Mouse (Mus musculus): ENCODE results near the gene Arhgdia. TPM values are rescaled to one million over a fixed set of nuclear protein-coding genes. Genes with fewer than 3 reads are reported as not detected.

Arhgdia gene
- polyA plus RNA-seq, 1 experiment from 2014 or later: 555 TPM

DNA sequence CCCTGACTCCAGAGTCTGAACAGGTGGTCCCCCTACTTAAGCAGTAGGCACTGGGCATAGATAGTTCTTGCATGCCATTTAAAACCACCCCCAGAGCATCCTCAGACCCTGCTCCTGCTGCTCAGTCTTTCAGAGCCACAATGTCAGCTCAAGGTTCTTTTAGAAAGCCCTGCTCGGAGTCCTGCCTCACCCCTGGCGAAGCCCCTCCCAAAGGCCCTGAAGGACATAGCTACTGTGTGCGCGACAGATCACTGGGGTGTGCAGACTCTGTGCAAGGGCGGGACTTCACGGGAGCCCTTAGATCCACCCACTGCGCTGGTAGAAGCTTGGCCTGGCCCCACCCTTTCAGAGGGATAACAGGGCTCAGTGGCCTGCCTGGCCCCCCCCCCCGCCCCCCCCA, 27.8 kb upstream of the Arhgdia start:
- no peak for ATAC-seq (ENCODE audit: low FRiP score, low read depth)
- peak overlapping the region; percentile 67; the same call in 1 of the 2 replicates for H3K4me2 ChIP-seq (replicated peaks)

DNA sequence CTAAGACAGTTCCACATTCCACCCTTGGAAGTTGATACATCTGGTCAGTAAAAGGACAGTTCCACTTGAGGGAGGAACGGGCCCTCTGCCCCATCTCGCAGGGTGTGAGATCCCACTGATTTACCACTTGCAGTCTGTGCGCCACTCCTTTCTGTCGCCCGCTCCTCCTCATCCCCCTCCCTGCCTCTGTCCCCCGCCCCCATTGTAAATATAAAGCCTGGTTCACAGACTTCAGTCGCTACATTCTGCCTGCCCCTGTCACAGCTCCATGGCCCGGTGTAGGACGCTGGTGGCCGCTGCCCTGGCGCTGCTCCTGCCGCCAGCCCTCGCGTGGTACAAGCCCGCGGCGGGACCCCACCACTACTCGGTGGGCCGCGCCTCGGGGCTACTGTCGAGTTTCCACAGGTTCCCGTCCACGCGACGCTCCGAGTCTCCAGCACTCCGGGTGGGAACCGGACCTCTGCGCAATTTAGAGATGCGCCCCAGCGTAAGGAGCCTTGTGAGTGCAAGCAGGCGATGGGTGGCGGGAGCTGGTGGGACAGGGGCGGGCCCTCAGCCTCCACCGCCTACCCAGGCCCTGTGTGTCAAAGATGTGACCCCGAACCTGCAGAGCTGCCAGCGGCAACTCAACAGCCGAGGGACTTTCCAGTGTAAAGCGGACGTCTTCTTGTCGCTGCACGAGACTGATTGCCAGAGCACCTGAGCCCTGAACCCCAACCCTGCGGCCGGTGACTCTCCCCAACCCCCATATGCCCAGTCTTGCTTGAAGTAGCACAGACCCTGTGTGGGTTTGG, 27.0 kb upstream of the Arhgdia start, which contains the start of gene Npb:
Npb (plus strand) TSS at position 237 of the 794 bp plus-strand sequence.
- H3K27me3 ChIP-seq: peaks cover 25% of the 10 kb centered on the region
- peaks cover 20% of the 10 kb centered on the region for H3K4me1 ChIP-seq
- H3K4me3 ChIP-seq: peak within 1 kb of the TSS; percentile 40
- H3K27ac ChIP-seq: no peak within 1 kb of the TSS; the same call in 1 of the 2 replicates
- WGBS: 4% methylated on average over 45 of the region's 45 CpGs
- peaks cover 79% of the 10 kb centered on the region for H3K36me3 ChIP-seq
- H3K9ac ChIP-seq: peak within 1 kb of the TSS; percentile 63
- no peak for ATAC-seq (ENCODE audit: low FRiP score, low read depth)
- no peaks in the 10 kb centered on the region for H3K9me3 ChIP-seq
- peak within 1 kb of the TSS; percentile 67 for H3K4me2 ChIP-seq (replicated peaks)

More for the DNA sequence above, 27.8 kb upstream of the Arhgdia start:
- Histone ChIP-seq H3K36me3 (peaks cover 79% of the 10 kb centered on the region), H3K27me3 (peaks cover 25% of the 10 kb centered on the region), H3K27ac (no peak overlapping the region), H3K9ac (peak overlapping the region; percentile 63; the same call in 1 of the 2 replicates), H3K4me1 (peaks cover 20% of the 10 kb centered on the region), H3K4me3 (no peak overlapping the region), H3K9me3 (no peaks in the 10 kb centered on the region)
- WGBS: 47% methylated on average over 7 of the region's 8 CpGs

DNA sequence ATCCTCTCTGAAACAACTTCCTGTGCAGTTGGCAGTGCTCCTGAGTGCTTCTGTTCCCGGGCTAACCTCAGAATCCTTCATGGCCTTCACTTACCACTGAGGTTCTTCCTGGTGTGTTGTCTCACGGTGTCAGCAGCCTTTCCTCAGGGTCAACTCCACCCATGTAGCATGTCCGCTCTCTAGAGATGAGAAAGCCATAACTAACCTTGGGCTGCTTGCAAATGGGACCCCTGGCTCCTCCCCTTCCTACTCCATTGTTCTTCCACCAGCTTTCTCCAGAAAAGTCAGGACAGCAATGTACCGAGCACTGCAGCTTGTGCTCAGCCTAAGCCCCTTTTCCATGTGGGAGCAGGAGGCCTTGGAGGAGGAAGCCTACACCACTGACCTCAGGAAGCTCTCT, 25.3 kb upstream of the Arhgdia start:
- H3K27ac ChIP-seq: no peak overlapping the region; the same call in 1 of the 2 replicates
- no peaks in the 10 kb centered on the region for H3K9me3 ChIP-seq
- no peak overlapping the region for H3K4me2 ChIP-seq (replicated peaks)
- no peak overlapping the region for H3K9ac ChIP-seq
- H3K4me1 ChIP-seq: peaks cover 20% of the 10 kb centered on the region
- WGBS: 83% methylated on average over 4 of the region's 4 CpGs
- ATAC-seq (ENCODE audit: low FRiP score, low read depth): no peak
- H3K4me3 ChIP-seq: no peak overlapping the region
- peaks cover 25% of the 10 kb centered on the region for H3K27me3 ChIP-seq
- H3K36me3 ChIP-seq: peaks cover 79% of the 10 kb centered on the region

DNA sequence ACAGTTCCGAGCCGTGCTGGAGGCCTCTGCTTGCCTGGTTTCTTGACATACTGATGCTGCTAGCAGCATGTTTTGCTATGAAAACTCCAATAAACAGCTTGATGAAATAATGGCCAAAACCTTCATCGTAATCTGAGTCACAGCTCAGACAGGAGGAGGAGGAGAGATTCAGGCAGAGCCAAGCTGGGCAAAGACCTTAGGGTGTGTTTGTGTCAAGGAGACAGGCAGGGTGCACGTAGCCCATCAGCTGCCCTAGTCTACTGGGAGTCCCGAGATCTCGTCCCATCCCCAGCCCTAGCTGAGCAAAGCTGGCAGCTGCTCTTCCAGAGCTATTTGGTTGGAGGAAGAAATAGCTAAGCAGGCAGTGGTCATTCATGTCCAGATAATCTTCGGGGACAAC, 24.2 kb upstream of the Arhgdia start:
- H3K9me3 ChIP-seq: no peaks in the 10 kb centered on the region
- H3K36me3 ChIP-seq: peaks cover 78% of the 10 kb centered on the region
- 88% methylated on average over 7 of the region's 7 CpGs for WGBS
- no peak for ATAC-seq (ENCODE audit: low FRiP score, low read depth)
- no peak overlapping the region for H3K4me2 ChIP-seq (replicated peaks)
- no peak overlapping the region for H3K9ac ChIP-seq
- no peak overlapping the region for H3K4me3 ChIP-seq
- peaks cover 20% of the 10 kb centered on the region for H3K4me1 ChIP-seq
- no peak overlapping the region for H3K27ac ChIP-seq
- peaks cover 25% of the 10 kb centered on the region for H3K27me3 ChIP-seq

DNA sequence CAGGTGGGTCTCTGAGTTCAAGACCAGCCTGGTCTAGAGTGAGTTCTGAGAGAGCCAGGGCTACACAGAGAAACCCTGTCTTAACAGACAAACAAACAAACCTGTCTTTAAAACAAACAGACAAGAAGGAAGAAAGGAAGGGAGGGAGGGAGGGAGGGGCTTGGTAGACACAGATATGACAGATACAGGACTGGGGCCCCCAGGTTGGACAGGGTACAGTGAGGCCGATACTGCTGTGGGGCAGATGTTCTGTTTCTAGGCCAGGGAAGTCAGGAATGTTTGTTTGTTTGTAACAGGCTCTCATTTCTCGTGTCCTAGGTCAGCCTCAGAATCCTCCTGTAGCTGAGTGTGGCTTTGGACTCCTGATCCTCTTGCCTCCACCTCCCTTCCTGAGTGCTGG, 22.1 kb upstream of the Arhgdia start:
- no peak for ATAC-seq (ENCODE audit: low FRiP score, low read depth)
- Histone ChIP-seq H3K36me3 (peaks cover 74% of the 10 kb centered on the region), H3K27me3 (peaks cover 12% of the 10 kb centered on the region), H3K9me3 (no peaks in the 10 kb centered on the region), H3K27ac (no peak overlapping the region), H3K9ac (no peak overlapping the region), H3K4me2 (replicated peaks) (no peak overlapping the region), H3K4me3 (no peak overlapping the region), H3K4me1 (peaks cover 26% of the 10 kb centered on the region)
- WGBS: 84% methylated on average over 2 of the region's 2 CpGs

DNA sequence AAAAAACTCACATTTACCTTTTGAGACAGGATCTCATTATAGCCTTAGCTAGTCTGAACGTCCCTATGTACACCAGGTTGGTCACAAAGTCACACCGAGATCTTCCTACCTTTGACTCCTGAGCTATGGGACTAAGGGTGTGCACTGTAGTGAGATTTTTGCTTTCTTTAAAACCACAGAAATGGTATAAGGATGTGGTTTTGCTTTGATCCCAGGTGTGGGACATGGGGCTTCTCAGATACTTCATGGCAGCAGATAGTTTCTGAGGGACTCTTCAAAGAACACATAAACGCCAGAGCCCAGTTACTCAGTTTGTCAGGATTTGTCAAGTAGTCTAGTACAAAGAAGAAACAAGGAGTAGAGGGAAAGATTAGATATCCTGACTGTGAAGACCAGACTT, 19.3 kb upstream of the Arhgdia start:
- Histone ChIP-seq H3K27me3 (no peaks in the 10 kb centered on the region), H3K9me3 (no peaks in the 10 kb centered on the region), H3K4me3 (no peak overlapping the region), H3K9ac (no peak overlapping the region), H3K4me2 (replicated peaks) (no peak overlapping the region), H3K36me3 (peaks cover 71% of the 10 kb centered on the region), H3K27ac (no peak overlapping the region), H3K4me1 (peaks cover 28% of the 10 kb centered on the region)
- 94% methylated on average over 3 of the region's 3 CpGs for WGBS
- no peak for ATAC-seq (ENCODE audit: low FRiP score, low read depth)

DNA sequence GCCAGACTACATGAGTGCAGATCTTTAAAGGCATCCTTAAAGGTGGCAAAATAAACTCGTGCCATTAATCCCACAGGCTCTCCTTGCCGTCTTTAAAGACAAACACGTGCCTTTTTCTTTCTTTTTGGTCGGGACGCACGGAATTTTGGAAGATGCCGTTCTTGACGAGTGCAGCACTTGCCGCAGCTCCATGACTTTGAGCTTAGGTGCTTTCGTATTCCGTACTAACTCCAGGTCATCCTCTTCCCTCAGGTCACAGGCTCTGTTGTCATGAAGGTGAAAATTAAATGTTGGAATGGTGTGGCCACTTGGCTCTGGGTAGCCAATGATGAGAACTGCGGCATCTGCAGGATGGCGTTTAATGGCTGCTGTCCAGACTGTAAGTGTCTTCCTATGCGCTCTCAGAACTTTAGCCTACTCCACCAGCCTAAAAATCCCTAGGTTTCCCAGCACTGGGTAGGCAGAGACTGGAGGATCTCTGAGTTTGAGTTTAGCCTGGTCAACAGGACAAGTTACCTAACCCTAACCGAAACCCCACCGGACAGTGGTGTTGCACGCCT, 17.6 kb upstream of the Arhgdia start:
- Histone ChIP-seq H3K9ac (peak overlapping the region; percentile 76), H3K9me3 (no peaks in the 10 kb centered on the region), H3K4me1 (peaks cover 28% of the 10 kb centered on the region), H3K27me3 (no peaks in the 10 kb centered on the region), H3K4me2 (replicated peaks) (peak overlapping the region; percentile 93), H3K36me3 (peaks cover 70% of the 10 kb centered on the region), H3K27ac (peak overlapping the region; percentile 87; the same call in 1 of the 2 replicates), H3K4me3 (peak overlapping the region; percentile 92)
- 42% methylated on average over 17 of the region's 17 CpGs for WGBS
- no peak for ATAC-seq (ENCODE audit: low FRiP score, low read depth)

DNA sequence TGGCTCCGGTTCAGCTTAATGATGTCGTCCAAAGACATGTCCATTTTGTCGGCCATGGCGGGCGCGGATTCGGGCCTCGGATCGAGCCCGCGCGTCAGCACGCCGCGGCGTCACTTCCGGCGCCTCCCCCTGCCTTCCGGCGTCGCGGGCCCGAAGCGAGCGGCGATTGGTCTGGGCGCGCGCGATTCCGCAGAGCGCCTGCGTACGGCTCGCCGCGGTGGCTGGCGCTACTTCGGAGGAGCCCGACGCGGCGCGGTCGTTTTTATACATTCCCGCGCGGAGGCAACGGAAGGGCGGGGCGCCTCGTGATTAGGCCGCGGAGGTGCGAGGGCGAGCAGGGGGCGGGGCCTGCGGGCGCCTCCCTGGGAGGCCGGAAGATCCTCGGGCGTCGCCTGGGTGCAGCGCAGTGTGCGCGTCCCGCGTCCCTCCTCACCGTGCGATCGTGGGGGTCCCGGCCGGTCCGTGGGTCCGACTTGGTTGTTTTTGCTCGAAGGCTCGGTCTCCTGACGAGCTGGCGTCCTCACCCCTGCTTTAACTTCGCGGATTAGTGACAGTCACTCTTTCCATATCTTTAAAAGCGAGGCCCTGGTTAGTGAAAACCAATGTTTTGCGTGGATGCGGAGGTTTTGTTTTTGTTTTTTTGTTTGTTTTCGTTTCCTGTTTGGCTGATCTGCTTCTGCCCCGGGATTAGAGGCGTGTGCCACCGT, 17.0 kb upstream of the Arhgdia start, which contains the start of the genes Alyref and Anapc11:
Alyref (minus strand) TSS at position 83 of the 707 bp plus-strand sequence.
Anapc11 (plus strand) TSS at position 139 of the 707 bp plus-strand sequence.
- Histone ChIP-seq H3K4me1 (peaks cover 28% of the 10 kb centered on the region), H3K4me2 (replicated peaks) (peak within 1 kb of the TSS; percentile 93), H3K27me3 (no peaks in the 10 kb centered on the region), H3K27ac (peak within 1 kb of the TSS; percentile 93), H3K9me3 (no peaks in the 10 kb centered on the region), H3K36me3 (peaks cover 70% of the 10 kb centered on the region), H3K4me3 (peak within 1 kb of the TSS; percentile 92), H3K9ac (peak within 1 kb of the TSS; percentile 99)
- peak; percentile 98 for ATAC-seq (ENCODE audit: low FRiP score, low read depth)
- WGBS: under 1% methylated on average over 85 of the region's 88 CpGs

DNA sequence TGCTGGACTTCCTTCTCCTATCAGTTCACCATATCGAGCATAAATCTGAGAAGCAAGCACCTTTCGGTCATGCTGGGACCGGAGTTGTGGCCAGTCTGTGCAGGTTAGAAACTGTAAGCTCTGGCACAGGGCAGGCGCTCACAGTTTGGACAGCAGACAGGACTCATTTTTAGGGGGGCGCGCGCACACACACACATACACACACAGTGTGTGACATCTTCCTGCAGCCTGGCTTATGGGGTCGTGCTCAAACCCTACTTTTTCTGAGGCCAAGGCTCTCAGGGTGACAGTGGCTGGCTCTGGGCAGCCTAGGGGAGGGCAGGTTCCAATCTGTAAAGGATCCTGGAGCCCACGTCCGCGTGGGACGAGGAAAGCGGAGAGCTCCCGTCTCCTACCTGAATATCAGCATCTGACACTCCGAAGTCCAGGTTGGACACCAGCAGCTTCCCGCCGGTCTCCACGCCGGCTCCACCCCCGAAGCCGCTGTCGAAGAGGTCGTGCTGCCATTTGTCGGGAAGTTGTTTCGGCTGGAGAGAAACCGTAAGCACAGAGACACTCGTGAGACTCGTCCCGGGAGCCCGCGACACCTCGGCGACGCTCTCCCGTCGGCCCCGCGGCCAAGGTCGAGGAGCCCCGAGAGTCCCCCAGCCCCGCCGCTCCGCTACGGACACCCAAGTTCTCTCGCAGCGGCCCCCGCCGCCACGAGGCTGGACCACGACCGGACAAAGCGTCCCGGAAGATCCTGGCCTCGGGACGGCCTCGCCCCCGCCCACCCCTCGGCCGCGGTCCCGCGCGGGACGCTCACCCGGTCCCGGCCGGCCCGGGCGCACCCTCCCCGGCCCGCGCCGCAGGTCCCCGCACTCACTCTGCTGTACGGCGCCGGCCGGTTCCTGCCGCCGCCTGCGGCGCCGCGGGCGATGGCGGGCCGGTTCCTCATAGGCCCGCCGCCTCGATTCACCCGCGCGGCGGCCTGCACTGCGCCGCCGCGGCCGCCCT, 16.1 kb upstream of the Arhgdia start:
- Histone ChIP-seq H3K27me3 (no peaks in the 10 kb centered on the region), H3K4me2 (replicated peaks) (peak overlapping the region; percentile 93), H3K9me3 (no peaks in the 10 kb centered on the region), H3K9ac (peak overlapping the region; percentile 99), H3K4me3 (peak overlapping the region; percentile 92), H3K27ac (peak overlapping the region; percentile 93), H3K36me3 (peaks cover 70% of the 10 kb centered on the region), H3K4me1 (peaks cover 28% of the 10 kb centered on the region)
- peak; percentile 49 for ATAC-seq (ENCODE audit: low FRiP score, low read depth)
- 4% methylated on average over 90 of the region's 99 CpGs for WGBS

DNA sequence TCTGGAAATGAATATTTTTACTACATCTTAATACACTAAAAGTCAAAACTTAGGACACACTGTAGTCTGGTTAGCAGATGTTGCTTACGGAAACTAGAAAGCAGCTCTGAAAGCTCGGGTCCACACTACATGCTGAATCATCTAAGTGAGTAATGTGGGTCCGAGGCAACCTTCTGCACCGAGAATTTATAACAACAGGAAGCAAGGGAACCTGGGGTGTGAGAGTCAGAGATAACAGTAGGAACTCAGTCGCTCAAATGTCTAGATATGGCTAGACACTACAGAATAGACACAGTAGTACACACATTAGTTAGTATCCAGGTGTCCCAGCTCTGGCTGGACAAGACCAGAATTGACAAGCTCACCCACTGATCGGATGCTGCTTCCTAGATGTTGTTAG, 7.1 kb upstream of the Arhgdia start:
- peaks cover 95% of the 10 kb centered on the region for H3K36me3 ChIP-seq
- WGBS: 95% methylated on average over 6 of the region's 6 CpGs

DNA sequence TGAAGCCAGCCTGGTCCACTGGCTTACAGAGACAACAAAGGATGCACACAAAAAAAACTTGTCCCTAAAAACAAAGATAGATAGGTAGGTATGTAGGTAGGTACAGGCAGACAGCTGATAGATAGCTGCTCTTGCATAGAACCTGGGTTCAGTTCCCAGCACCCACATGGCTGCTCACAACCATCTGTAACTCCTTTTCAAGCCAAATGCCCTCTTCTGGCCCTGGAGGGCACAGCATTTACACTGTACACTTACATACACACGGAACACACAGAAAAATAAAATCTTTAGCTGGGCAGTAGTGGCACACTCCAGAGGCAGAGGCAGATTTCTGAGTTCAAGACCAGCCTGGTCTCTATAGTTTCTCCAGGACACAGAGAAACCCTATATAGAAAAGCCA, 2.5 kb upstream of the Arhgdia start:
- 93% methylated on average over 1 of the region's 1 CpGs for WGBS

More for the DNA sequence above, 7.1 kb upstream of the Arhgdia start:
- H3K4me3 ChIP-seq: no peak overlapping the region
- peaks cover 6% of the 10 kb centered on the region; the same call in 1 of the 2 replicates for H3K9me3 ChIP-seq
- no peak overlapping the region for H3K4me2 ChIP-seq (replicated peaks)
- H3K27ac ChIP-seq: no peak overlapping the region
- no peak overlapping the region for H3K9ac ChIP-seq
- H3K4me1 ChIP-seq: no peaks in the 10 kb centered on the region
- ATAC-seq (ENCODE audit: low FRiP score, low read depth): no peak
- H3K27me3 ChIP-seq: no peaks in the 10 kb centered on the region

More for the DNA sequence above, 2.5 kb upstream of the Arhgdia start:
- Histone ChIP-seq H3K4me3 (no peak overlapping the region), H3K9me3 (peaks cover 6% of the 10 kb centered on the region; the same call in 1 of the 2 replicates), H3K9ac (no peak overlapping the region), H3K4me1 (peaks cover 24% of the 10 kb centered on the region), H3K27ac (no peak overlapping the region), H3K27me3 (no peaks in the 10 kb centered on the region), H3K4me2 (replicated peaks) (no peak overlapping the region), H3K36me3 (peaks cover 62% of the 10 kb centered on the region)
- no peak for ATAC-seq (ENCODE audit: low FRiP score, low read depth)

Data from limb, embryonic 13.5 days (tissue).